Mouse (Mus musculus): ENCODE measurements around the gene Rph3a. TPM values are rescaled to one million over a fixed set of nuclear protein-coding genes. Genes with fewer than 3 reads are reported as not detected.

The Rph3a gene
- not detected in 2 replicates for total RNA-seq (2012; rRNA removed)
- total RNA-seq (2014; rRNA removed) = not detected in 2 replicates
- not detected in 2 replicates for polyA plus RNA-seq (2012; ENCODE audit: insufficient read length, low read depth)

GRCm38 (mm10) chr5:121009811-121010569, at the start of gene Rph3a:
Gene Rph3a (minus strand): TSS chr5:121010092.
- TF ChIP-seq ELF1 (IDR thresholded peaks at IDR 0.05; ENCODE audit: low read depth, low read length) (no peak), JUND (conservative IDR thresholded peaks at IDR 0.05; ENCODE audit: low read depth, low read length) (no peak), TCF12 (IDR thresholded peaks at IDR 0.05; ENCODE audit: low read depth, low read length) (peak; percentile 57), MAZ (IDR thresholded peaks at IDR 0.05; ENCODE audit: low read depth, low read length) (0 out of 2 replicates have a peak, but pooled peaks have one; percentile 19), SMC3 (IDR thresholded peaks at IDR 0.05; ENCODE audit: low read depth, low read length) (peak; percentile 25), CTCF (conservative IDR thresholded peaks at IDR 0.05 in 1 of 2, IDR thresholded peaks at IDR 0.05 in 1 of 2; ENCODE audit: low read depth in 2 of 2, low read length in 2 of 2) (peak in 1 of 2 experiments; percentile 54; a peak in 2 of 4 replicates), MAFK (IDR thresholded peaks at IDR 0.05; ENCODE audit: insufficient replicate concordance, low read length) (0 out of 2 replicates have a peak, but pooled peaks have one; percentile 64), ZKSCAN1 (IDR thresholded peaks at IDR 0.05; ENCODE audit: borderline replicate concordance, low read depth, low read length) (no peak), MEF2A (IDR thresholded peaks at IDR 0.05; ENCODE audit: borderline replicate concordance, low read depth, low read length) (no peak; the same call in 1 of the 2 replicates), RCOR1 (conservative IDR thresholded peaks at IDR 0.05; ENCODE audit: low read depth, low read length) (0 out of 2 replicates have a peak, but pooled peaks have one; percentile 66), ZNF384 (IDR thresholded peaks at IDR 0.05; ENCODE audit: low read depth, low read length) (0 out of 2 replicates have a peak, but pooled peaks have one; percentile 7), ZC3H11A (IDR thresholded peaks at IDR 0.05; ENCODE audit: low read depth, low read length) (no peak), KAT2A (IDR thresholded peaks at IDR 0.05; ENCODE audit: insufficient replicate concordance, low read length) (no peak), BHLHE40 (IDR thresholded peaks at IDR 0.05; ENCODE audit: low read depth, low read length) (peak; percentile 52), GABPA (IDR thresholded peaks at IDR 0.05; ENCODE audit: insufficient replicate concordance, low read depth, low read length) (no peak), RAD21 (IDR thresholded peaks at IDR 0.05; ENCODE audit: low read depth, low read length) (peak; percentile 36), NRF1 (IDR thresholded peaks at IDR 0.05; ENCODE audit: low read depth, low read length) (no peak), NELFE (IDR thresholded peaks at IDR 0.05; ENCODE audit: low read depth, low read length) (no peak), ZMIZ1 (IDR thresholded peaks at IDR 0.05; ENCODE audit: low read depth, low read length) (no peak), IRF4 (IDR thresholded peaks at IDR 0.05; ENCODE audit: low read depth, low read length) (peak; percentile 52), TBP (conservative IDR thresholded peaks at IDR 0.05; ENCODE audit: low read depth, low read length) (no peak), JUN (IDR thresholded peaks at IDR 0.05; ENCODE audit: insufficient read depth, low read depth, low read length) (no peak; the same call in 1 of the 2 replicates), UBTF (IDR thresholded peaks at IDR 0.05; ENCODE audit: low read depth, low read length) (no peak), PAX5 (IDR thresholded peaks at IDR 0.05; ENCODE audit: low read length) (no peak), EP300 (IDR thresholded peaks at IDR 0.05; ENCODE audit: low read length) (peak; percentile 81), ETS1 (conservative IDR thresholded peaks at IDR 0.05; ENCODE audit: low read depth, low read length) (no peak; the same call in none of the 2 replicates), USF1 (IDR thresholded peaks at IDR 0.05; ENCODE audit: low read depth, low read length) (no peak), MYC (IDR thresholded peaks at IDR 0.05; ENCODE audit: low read depth, low read length) (no peak; the same call in 1 of the 2 replicates), CHD1 (IDR thresholded peaks at IDR 0.05; ENCODE audit: low read depth, low read length) (no peak)
- dilution Hi-C loops (cut with MboI; ENCODE audit: extremely low pct_ligation_motif_present, extremely low pct_unique_long_range_greater_than_20kb, low sequenced_read_pairs) = no loop called here
- peaks cover 65% of the 10 kb centered on the region for H3K27me3 ChIP-seq (replicated peaks)

More at GRCm38 (mm10) chr5:121009811-121010569, at the start of gene Rph3a:
- Histone ChIP-seq H3K9ac (ENCODE audit: insufficient read depth, low read depth) (no peak within 1 kb of the TSS), H3K27ac (ENCODE audit: insufficient read depth, low read depth) (no peak within 1 kb of the TSS), H3K4me2 (ENCODE audit: insufficient read depth, low read depth, poor library complexity, severe bottlenecking) (peak within 1 kb of the TSS; percentile 66), H3K36me3 (replicated peaks in 1 of 2; ENCODE audit: control insufficient read depth in 1 of 2, insufficient read depth in 1 of 2, low read length in 1 of 2) (no peaks in the 10 kb centered on the region), H3K4me3 (replicated peaks in 1 of 3; ENCODE audit: low read depth in 2 of 3, low read length in 2 of 3, poor library complexity in 1 of 3) (peak within 1 kb of the TSS in 1 of 3 experiments; percentile 14), H3K9me3 (replicated peaks; ENCODE audit: low read length) (peaks cover 4% of the 10 kb centered on the region), H3K4me1 (ENCODE audit: control insufficient read depth in 1 of 2, insufficient read depth in 2 of 2) (peaks cover 17 to 38% of the 10 kb centered on the region in 2 experiments), H3K79me2 (replicated peaks; ENCODE audit: control insufficient read depth, extremely low read depth, insufficient read depth, poor library complexity, severe bottlenecking) (no peaks in the 10 kb centered on the region)
- in situ Hi-C loops (cut with MboI; ENCODE audit: low pct_ligation_motif_present, low pct_unique_long_range_greater_than_20kb, low sequenced_read_pairs) = no loop called here
- DNase-seq (ENCODE audit: extremely low read depth) = peak; percentile 78

Measured in CH12.LX (cell line).